Mouse (Mus musculus): ENCODE measurements around the gene Hoxc4. TPM values are rescaled to one million over a fixed set of nuclear protein-coding genes. Genes with fewer than 3 reads are reported as not detected.

Gene Hoxc4
- polyA plus RNA-seq, 1 experiment from 2014 or later, result not detected

DNA sequence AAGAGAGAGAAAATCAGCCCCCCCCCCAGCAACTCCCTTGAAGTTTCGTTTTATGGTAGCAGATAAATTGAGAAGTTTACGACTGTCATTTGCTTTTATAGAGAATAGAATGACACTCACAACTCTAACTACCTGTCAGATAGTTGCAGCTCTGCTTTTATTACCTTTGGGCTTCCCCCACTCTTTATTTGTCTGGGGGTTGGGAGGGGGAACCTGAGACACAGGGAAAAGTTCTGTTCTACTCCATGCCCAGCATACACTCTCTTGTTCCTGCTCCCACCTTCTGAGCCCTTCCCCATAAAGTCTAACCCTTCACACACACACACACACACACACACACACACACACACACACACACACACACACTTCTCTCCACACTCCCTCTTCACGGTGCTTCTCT is 25.9 kb upstream of the Hoxc4 start:
- Histone ChIP-seq H3K36me3 (replicated peaks) (no peaks in the 10 kb centered on the region), H3K4me2 (no peak overlapping the region), H3K27me3 (replicated peaks) (peaks cover 91% of the 10 kb centered on the region), H3K9me3 (no peaks in the 10 kb centered on the region), H3K4me1 (peaks cover 4% of the 10 kb centered on the region; the same call in 1 of the 2 replicates), H3K27ac (no peak overlapping the region), H3K9ac (no peak overlapping the region), H3K4me3 (no peak overlapping the region)
- ATAC-seq (replicated peaks), result no peak
- WGBS, result 0% methylated on average over 3 of the region's 3 CpGs

- under 1% methylated on average over 9 of the region's 9 CpGs for WGBS
- H3K9me3 ChIP-seq, result no peaks in the 10 kb centered on the region
Measured at GRCm38 (mm10) chr15:102996548-102996947, 22.2 kb upstream of the Hoxc4 start.

GRCm38 (mm10) chr15:102997431-102997830 is 21.3 kb upstream of the Hoxc4 start:
- H3K9ac ChIP-seq, result no peak overlapping the region
- H3K9me3 ChIP-seq, result no peaks in the 10 kb centered on the region
- no peak overlapping the region for H3K4me3 ChIP-seq
- H3K27ac ChIP-seq, result no peak overlapping the region
- H3K36me3 ChIP-seq (replicated peaks), result no peaks in the 10 kb centered on the region
- WGBS, result 0% methylated on average over 3 of the region's 3 CpGs
- peaks cover 11% of the 10 kb centered on the region for H3K4me1 ChIP-seq
- H3K4me2 ChIP-seq, result no peak overlapping the region
- H3K27me3 ChIP-seq (replicated peaks), result peaks cover 93% of the 10 kb centered on the region
- no peak for ATAC-seq (replicated peaks)

More at GRCm38 (mm10) chr15:102996548-102996947, 22.2 kb upstream of the Hoxc4 start:
- H3K4me1 ChIP-seq, result peaks cover 11% of the 10 kb centered on the region
- no peak overlapping the region for H3K4me2 ChIP-seq
- no peak overlapping the region for H3K27ac ChIP-seq
- H3K4me3 ChIP-seq, result no peak overlapping the region
- no peak overlapping the region for H3K9ac ChIP-seq
- peaks cover 93% of the 10 kb centered on the region for H3K27me3 ChIP-seq (replicated peaks)
- no peak for ATAC-seq (replicated peaks)
- H3K36me3 ChIP-seq (replicated peaks), result no peaks in the 10 kb centered on the region

- H3K27ac ChIP-seq, result no peak within 1 kb of the TSS
- H3K9me3 ChIP-seq, result no peaks in the 10 kb centered on the region
- no peak within 1 kb of the TSS for H3K9ac ChIP-seq
- H3K4me2 ChIP-seq, result peak within 1 kb of the TSS; percentile 50
- under 1% methylated on average over 19 of the region's 19 CpGs for WGBS
- H3K27me3 ChIP-seq (replicated peaks), result peaks cover 93% of the 10 kb centered on the region
- no peaks in the 10 kb centered on the region for H3K36me3 ChIP-seq (replicated peaks)
- H3K4me3 ChIP-seq, result peak within 1 kb of the TSS; percentile 33
- no peak for ATAC-seq (replicated peaks)
- peaks cover 11% of the 10 kb centered on the region for H3K4me1 ChIP-seq
Measured at GRCm38 (mm10) chr15:102997939-102998355, 20.8 kb upstream of the Hoxc4 start, which contains the start of gene Hoxc6. Gene Hoxc6, plus strand, starts transcription at chr15:102998257.

GRCm38 (mm10) chr15:102998608-102999182 is 20.0 kb upstream of the Hoxc4 start:
- Histone ChIP-seq H3K4me3 (peak overlapping the region; percentile 33), H3K4me2 (peak overlapping the region; percentile 50), H3K9ac (no peak overlapping the region), H3K27ac (no peak overlapping the region), H3K36me3 (replicated peaks) (no peaks in the 10 kb centered on the region), H3K4me1 (peaks cover 11% of the 10 kb centered on the region), H3K9me3 (no peaks in the 10 kb centered on the region), H3K27me3 (replicated peaks) (peaks cover 95% of the 10 kb centered on the region)
- WGBS, result under 1% methylated on average over 19 of the region's 19 CpGs
- no peak for ATAC-seq (replicated peaks)

DNA sequence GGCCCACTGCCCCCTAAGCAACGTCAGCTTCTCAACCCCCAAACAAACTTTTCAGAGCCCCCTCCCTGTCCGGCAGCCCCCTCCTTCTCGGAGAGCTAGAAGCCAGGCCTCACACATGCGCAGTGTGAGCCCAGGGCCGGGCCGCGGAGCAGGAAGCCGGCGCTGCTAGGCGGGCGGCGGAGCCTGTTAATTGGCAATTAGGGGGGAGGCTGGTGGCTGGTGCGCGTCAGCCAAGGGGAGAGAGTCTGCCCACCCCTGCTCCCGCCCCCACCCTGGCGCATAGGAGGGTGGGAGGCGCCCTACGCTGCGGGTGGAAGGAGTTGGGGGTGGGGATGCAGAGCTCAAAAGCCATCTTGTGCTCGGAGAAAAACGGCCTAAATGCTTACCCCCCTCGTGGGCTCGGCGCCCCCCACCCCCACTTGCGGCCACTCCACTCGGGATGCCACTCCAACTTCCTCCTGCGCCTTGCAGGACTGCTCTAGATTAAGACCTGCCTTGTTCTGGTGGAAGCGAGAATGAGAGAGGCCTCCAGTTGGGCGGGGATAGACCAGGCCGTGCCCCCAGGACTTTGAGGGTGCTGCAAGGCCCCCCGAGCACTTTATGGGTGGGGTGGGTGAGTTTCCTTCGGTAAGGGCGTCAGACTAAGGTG is 19.4 kb upstream of the Hoxc4 start:
- WGBS, result under 1% methylated on average over 33 of the region's 33 CpGs
- H3K4me3 ChIP-seq, result peak overlapping the region; percentile 33
- peaks cover 11% of the 10 kb centered on the region for H3K4me1 ChIP-seq
- 0 out of 2 replicates have a peak, but pooled peaks have one; percentile 24 for ATAC-seq (replicated peaks)
- H3K9me3 ChIP-seq, result no peaks in the 10 kb centered on the region
- H3K36me3 ChIP-seq (replicated peaks), result no peaks in the 10 kb centered on the region
- peaks cover 95% of the 10 kb centered on the region for H3K27me3 ChIP-seq (replicated peaks)
- H3K9ac ChIP-seq, result no peak overlapping the region
- no peak overlapping the region for H3K27ac ChIP-seq
- H3K4me2 ChIP-seq, result peak overlapping the region; percentile 50

- H3K9me3 ChIP-seq, result no peaks in the 10 kb centered on the region
- no peak overlapping the region for H3K4me3 ChIP-seq
- no peak overlapping the region for H3K4me2 ChIP-seq
- WGBS, result 2% methylated on average over 11 of the region's 11 CpGs
- peaks cover 96% of the 10 kb centered on the region for H3K27me3 ChIP-seq (replicated peaks)
- no peak for ATAC-seq (replicated peaks)
- H3K27ac ChIP-seq, result no peak overlapping the region
- H3K4me1 ChIP-seq, result peaks cover 11% of the 10 kb centered on the region
- no peak overlapping the region for H3K9ac ChIP-seq
- H3K36me3 ChIP-seq (replicated peaks), result no peaks in the 10 kb centered on the region
Measured at GRCm38 (mm10) chr15:102999955-103000354, 18.8 kb upstream of the Hoxc4 start.

- WGBS, result 3% methylated on average over 24 of the region's 24 CpGs
- ATAC-seq (replicated peaks), result no peak
Measured at GRCm38 (mm10) chr15:103000501-103000901, 18.2 kb upstream of the Hoxc4 start.

GRCm38 (mm10) chr15:103001370-103001769 is 17.4 kb upstream of the Hoxc4 start:
- Histone ChIP-seq H3K27me3 (replicated peaks) (peaks cover 99% of the 10 kb centered on the region), H3K36me3 (replicated peaks) (no peaks in the 10 kb centered on the region), H3K27ac (no peak overlapping the region), H3K4me2 (no peak overlapping the region), H3K9me3 (no peaks in the 10 kb centered on the region), H3K4me1 (peaks cover 11% of the 10 kb centered on the region), H3K9ac (no peak overlapping the region), H3K4me3 (no peak overlapping the region)
- 12% methylated on average over 2 of the region's 2 CpGs for WGBS
- no peak for ATAC-seq (replicated peaks)

More at GRCm38 (mm10) chr15:103000501-103000901, 18.2 kb upstream of the Hoxc4 start:
- H3K4me2 ChIP-seq, result no peak overlapping the region
- H3K4me3 ChIP-seq, result no peak overlapping the region
- no peak overlapping the region for H3K27ac ChIP-seq
- no peaks in the 10 kb centered on the region for H3K9me3 ChIP-seq
- H3K27me3 ChIP-seq (replicated peaks), result peaks cover 96% of the 10 kb centered on the region
- H3K36me3 ChIP-seq (replicated peaks), result no peaks in the 10 kb centered on the region
- H3K9ac ChIP-seq, result no peak overlapping the region
- H3K4me1 ChIP-seq, result peaks cover 11% of the 10 kb centered on the region

GRCm38 (mm10) chr15:103002156-103002555 is 16.6 kb upstream of the Hoxc4 start:
- H3K4me3 ChIP-seq, result no peak overlapping the region
- peaks cover 100% of the 10 kb centered on the region for H3K27me3 ChIP-seq (replicated peaks)
- no peaks in the 10 kb centered on the region for H3K9me3 ChIP-seq
- 5% methylated on average over 4 of the region's 4 CpGs for WGBS
- ATAC-seq (replicated peaks), result no peak
- no peaks in the 10 kb centered on the region for H3K36me3 ChIP-seq (replicated peaks)
- no peak overlapping the region for H3K27ac ChIP-seq
- no peak overlapping the region for H3K4me2 ChIP-seq
- H3K9ac ChIP-seq, result no peak overlapping the region
- peaks cover 11% of the 10 kb centered on the region for H3K4me1 ChIP-seq

DNA sequence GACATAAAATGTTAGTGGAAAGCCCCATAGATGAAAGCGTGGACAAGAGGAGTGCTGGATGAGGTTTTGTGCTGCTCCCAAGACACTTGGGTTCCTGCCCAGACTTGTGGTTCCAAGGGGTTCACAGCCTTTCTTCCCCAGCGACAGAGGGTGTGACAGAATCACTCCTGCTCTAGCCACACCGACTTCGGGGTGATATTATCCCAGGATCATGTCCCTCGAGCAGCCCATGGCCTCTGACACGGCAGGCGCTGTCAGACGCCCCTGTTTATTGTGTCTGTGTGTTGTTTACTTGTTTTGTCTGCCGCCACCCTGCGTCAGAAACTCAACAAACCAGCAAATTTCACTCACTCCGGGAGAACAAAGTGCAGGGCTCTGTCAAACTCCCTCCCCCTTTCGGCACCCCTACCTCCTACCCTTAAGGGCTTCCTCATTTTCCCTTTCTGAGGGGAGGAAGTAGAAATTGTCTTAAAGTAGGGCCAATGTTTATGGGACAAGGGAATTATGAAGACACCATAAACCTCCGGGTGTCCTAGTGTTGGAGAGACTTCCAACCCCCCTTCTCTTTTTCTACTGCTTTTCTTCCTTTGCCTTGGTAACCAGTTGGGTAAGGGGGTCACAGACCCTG is 15.8 kb upstream of the Hoxc4 start:
- ATAC-seq (replicated peaks), result no peak
- no peak overlapping the region for H3K9ac ChIP-seq
- H3K4me3 ChIP-seq, result no peak overlapping the region
- peaks cover 100% of the 10 kb centered on the region for H3K27me3 ChIP-seq (replicated peaks)
- no peaks in the 10 kb centered on the region for H3K36me3 ChIP-seq (replicated peaks)
- 4% methylated on average over 13 of the region's 13 CpGs for WGBS
- H3K27ac ChIP-seq, result no peak overlapping the region
- no peaks in the 10 kb centered on the region for H3K9me3 ChIP-seq
- peaks cover 11% of the 10 kb centered on the region for H3K4me1 ChIP-seq
- H3K4me2 ChIP-seq, result no peak overlapping the region

DNA sequence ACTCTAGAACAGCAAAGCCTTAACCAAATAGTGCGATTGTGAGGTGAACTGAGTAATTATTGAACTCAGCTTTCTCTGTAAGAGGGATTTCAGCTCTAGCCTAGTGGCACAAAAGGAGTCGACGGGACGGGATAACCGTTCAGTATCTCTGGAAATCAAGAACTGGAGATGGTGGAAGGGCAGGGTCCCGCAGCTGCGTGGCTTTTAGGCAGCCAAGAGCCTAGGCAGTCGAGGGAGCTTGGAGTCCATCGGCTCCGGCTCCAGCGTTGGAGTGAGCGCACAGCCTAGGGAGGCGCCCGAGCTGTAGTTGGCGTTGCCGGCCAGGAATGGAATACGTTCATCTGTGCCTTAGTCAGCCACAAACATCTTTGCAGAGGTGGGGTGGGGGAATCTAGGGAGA is 13.4 kb upstream of the Hoxc4 start:
- Histone ChIP-seq H3K27ac (no peak overlapping the region), H3K27me3 (replicated peaks) (peaks cover 100% of the 10 kb centered on the region), H3K9me3 (no peaks in the 10 kb centered on the region), H3K9ac (no peak overlapping the region), H3K4me1 (no peaks in the 10 kb centered on the region), H3K4me3 (no peak overlapping the region), H3K4me2 (no peak overlapping the region), H3K36me3 (replicated peaks) (no peaks in the 10 kb centered on the region)
- ATAC-seq (replicated peaks), result no peak
- under 1% methylated on average over 17 of the region's 17 CpGs for WGBS
